Mouse (Mus musculus) spleen, adult 2 months (tissue): ENCODE measurements around the gene Traip. TPM values are rescaled to one million over a fixed set of nuclear protein-coding genes. Genes with fewer than 3 reads are reported as not detected.

Experiments
- DNase-seq, 2 experiments: peaks; one replicate each; pipeline versions ENCODE4 v3.0.0 to v3.0.0-alpha.2; 2012 to 2021; ENCODE audit warnings: low spot score in 2 of 2, low read depth in 1 of 2
- H3K27ac ChIP-seq: fragments of 200-500 bp; 2 replicates; pipeline ENCODE4 v1.5.1; 2012; ENCODE audit warnings: low read length, inconsistent platforms; ENCODE audit not compliant: insufficient read depth
- H3K27me3 ChIP-seq: fragments of 200-500 bp; 2 replicates; pipeline ENCODE4 v1.6.1; 2012; ENCODE audit warnings: mild to moderate bottlenecking, moderate library complexity, low read length, inconsistent platforms; ENCODE audit not compliant: control insufficient read depth, insufficient read depth
- H3K36me3 ChIP-seq: fragments of 200-500 bp; 2 replicates; pipeline ENCODE4 v1.6.1; 2012; ENCODE audit warnings: mild to moderate bottlenecking, low read length, inconsistent platforms; ENCODE audit not compliant: control insufficient read depth, insufficient read depth
- H3K4me1 ChIP-seq: fragments of 200-500 bp; 2 replicates; pipeline ENCODE4 v1.6.1; 2011; ENCODE audit warnings: inconsistent platforms; ENCODE audit not compliant: control insufficient read depth, insufficient read depth, insufficient read length
- H3K4me3 ChIP-seq: fragments of 200-500 bp; 2 replicates; pipeline ENCODE4 v1.5.1; 2011; ENCODE audit warnings: mild to moderate bottlenecking, inconsistent platforms; ENCODE audit not compliant: insufficient read depth, insufficient read length; ENCODE audit errors: extremely low read depth
- CTCF ChIP-seq: fragments of 200-500 bp; IDR thresholded peaks from 2 replicates; pipeline ENCODE4 v1.5.1; 2011; ENCODE audit warnings: mild to moderate bottlenecking, inconsistent platforms; ENCODE audit not compliant: insufficient read depth, insufficient read length, insufficient replicate concordance; ENCODE audit errors: extremely low read depth
- POLR2A ChIP-seq: fragments of 200-500 bp; IDR thresholded peaks from 2 replicates; pipeline ENCODE4 v1.6.1; 2011; ENCODE audit warnings: low read depth, low read length, inconsistent platforms
- WGBS: fragments of 180-500 bp; shearing (Covaris S2); methylation state at CpG from one replicate; pipeline ENCODE4 v1.1.7; 2018; 5-methylcytosine and 5-hydroxymethylcytosine counted together
- polyA plus RNA-seq: library from polyadenylated mRNA; depleted of rRNA; stranded (reverse); fragments of >200 nt; gene quantifications from 2 replicates; pipeline ENCODE4 v1.2.3, GENCODE M21; 2012; rRNA removed

Gene Traip
- 3.1 and 4.1 TPM in 2 replicates for polyA plus RNA-seq

DNA sequence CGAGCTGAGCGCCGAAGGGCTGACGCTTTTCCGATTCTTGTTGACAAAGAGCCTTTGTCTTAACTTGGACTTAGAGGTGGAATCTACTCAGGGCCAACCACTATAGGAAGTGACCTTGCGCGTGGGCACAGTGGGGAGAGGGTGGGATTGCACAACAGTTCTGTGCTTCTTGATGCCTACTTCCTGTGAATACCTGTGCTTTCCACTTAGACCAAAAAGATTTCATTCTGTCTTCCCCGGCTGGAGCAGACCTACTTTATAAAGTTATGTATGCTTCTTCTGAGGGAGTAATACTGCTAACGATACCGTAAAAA, at the start of gene Traip:
Gene Traip, plus strand, starts transcription at position 215 of the 314 bp plus-strand sequence.
- 76% methylated on average over 10 of the region's 10 CpGs for whole genome bisulfite sequencing

GRCm38 (mm10) chr9:107900840-107901626, 48.9 kb upstream of the Traip start:
- DNase-seq, result peak in 1 of 2 experiments; percentile 19
- H3K27ac ChIP-seq, result no peak overlapping the region
- H3K4me3 ChIP-seq, result no peak overlapping the region
- H3K27me3 ChIP-seq, result no peaks in the 10 kb centered on the region
- H3K36me3 ChIP-seq, result peaks cover 15% of the 10 kb centered on the region
- 45% methylated on average over 44 of the region's 44 CpGs for WGBS
- H3K4me1 ChIP-seq, result peaks cover 2% of the 10 kb centered on the region; the same call in 1 of the 2 replicates
- TF ChIP-seq POLR2A (no peak), CTCF (peak; percentile 31; the same call in 1 of the 2 replicates)

More for the DNA sequence above, at the start of gene Traip:
- Histone ChIP-seq H3K27me3 (no peaks in the 10 kb centered on the region), H3K36me3 (no peaks in the 10 kb centered on the region), H3K4me1 (no peaks in the 10 kb centered on the region; the same call in 1 of the 2 replicates), H3K4me3 (peak within 1 kb of the TSS; percentile 66), H3K27ac (peak within 1 kb of the TSS; percentile 14)
- TF ChIP-seq CTCF (no peak), POLR2A (no peak)
- DNase-seq, result no peak

GRCm38 (mm10) chr9:107901627-107901914, 48.4 kb upstream of the Traip start:
- peaks cover 2% of the 10 kb centered on the region; the same call in 1 of the 2 replicates for H3K4me1 ChIP-seq
- no peak for DNase-seq
- no peaks in the 10 kb centered on the region for H3K27me3 ChIP-seq
- 63% methylated on average over 17 of the region's 17 CpGs for WGBS
- TF ChIP-seq CTCF (no peak), POLR2A (no peak)
- H3K4me3 ChIP-seq, result no peak overlapping the region
- H3K27ac ChIP-seq, result no peak overlapping the region
- peaks cover 15% of the 10 kb centered on the region for H3K36me3 ChIP-seq

GRCm38 (mm10) chr9:107904726-107905125, 45.2 kb upstream of the Traip start:
- no peak overlapping the region for H3K27ac ChIP-seq
- H3K27me3 ChIP-seq, result no peaks in the 10 kb centered on the region
- peak; percentile 68 to 80 for DNase-seq
- TF ChIP-seq CTCF, result peak; percentile 91; the same call in 1 of the 2 replicates
- TF ChIP-seq POLR2A, result no peak
- H3K4me1 ChIP-seq, result peaks cover 2% of the 10 kb centered on the region; the same call in 1 of the 2 replicates
- H3K4me3 ChIP-seq, result no peak overlapping the region
- 5% methylated on average over 4 of the region's 4 CpGs for WGBS
- peaks cover 15% of the 10 kb centered on the region for H3K36me3 ChIP-seq

DNA sequence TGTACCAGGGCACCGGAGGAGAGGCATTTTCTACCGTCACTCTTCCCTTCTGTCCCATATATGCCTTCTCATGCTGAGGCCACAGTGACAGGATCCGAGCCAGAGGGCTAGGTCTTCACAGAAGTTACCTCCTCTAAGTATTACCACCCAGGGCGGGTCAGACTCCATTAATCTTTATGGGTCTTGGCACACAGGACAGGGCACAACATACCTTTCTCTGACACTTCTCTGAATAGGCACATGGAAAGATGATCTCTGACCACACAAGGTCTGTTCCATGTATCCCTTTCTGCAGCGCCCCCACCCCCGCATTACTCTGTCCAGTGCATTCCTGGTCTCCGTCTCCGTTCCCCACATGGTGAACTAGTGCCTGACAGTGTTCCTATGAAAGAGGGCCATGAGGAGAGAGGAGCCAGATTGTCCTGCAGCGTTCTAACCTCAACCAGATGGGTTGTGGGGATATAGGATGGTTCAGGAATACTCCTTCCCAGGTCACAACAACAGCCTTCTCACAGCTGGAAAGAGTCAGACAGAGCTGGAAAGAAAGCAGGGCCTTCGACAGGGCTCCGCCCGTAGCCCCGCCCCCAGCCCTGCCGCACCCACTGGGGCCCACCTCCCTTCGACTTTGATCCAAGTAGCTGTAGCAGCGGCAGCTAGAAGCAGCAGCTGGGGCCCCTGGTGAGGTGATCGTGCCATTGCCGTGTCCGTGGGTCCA, 43.5 kb upstream of the Traip start, which contains the start of gene Mst1r:
Gene Mst1r, plus strand, starts transcription at position 622 of the 715 bp plus-strand sequence.
- TF ChIP-seq CTCF, result no peak
- TF ChIP-seq POLR2A, result no peak
- H3K4me1 ChIP-seq, result no peaks in the 10 kb centered on the region
- H3K36me3 ChIP-seq, result peaks cover 6% of the 10 kb centered on the region; the same call in 1 of the 2 replicates
- H3K4me3 ChIP-seq, result no peak within 1 kb of the TSS
- WGBS, result 39% methylated on average over 19 of the region's 19 CpGs
- H3K27ac ChIP-seq, result no peak within 1 kb of the TSS
- no peaks in the 10 kb centered on the region for H3K27me3 ChIP-seq
- DNase-seq, result no peak

DNA sequence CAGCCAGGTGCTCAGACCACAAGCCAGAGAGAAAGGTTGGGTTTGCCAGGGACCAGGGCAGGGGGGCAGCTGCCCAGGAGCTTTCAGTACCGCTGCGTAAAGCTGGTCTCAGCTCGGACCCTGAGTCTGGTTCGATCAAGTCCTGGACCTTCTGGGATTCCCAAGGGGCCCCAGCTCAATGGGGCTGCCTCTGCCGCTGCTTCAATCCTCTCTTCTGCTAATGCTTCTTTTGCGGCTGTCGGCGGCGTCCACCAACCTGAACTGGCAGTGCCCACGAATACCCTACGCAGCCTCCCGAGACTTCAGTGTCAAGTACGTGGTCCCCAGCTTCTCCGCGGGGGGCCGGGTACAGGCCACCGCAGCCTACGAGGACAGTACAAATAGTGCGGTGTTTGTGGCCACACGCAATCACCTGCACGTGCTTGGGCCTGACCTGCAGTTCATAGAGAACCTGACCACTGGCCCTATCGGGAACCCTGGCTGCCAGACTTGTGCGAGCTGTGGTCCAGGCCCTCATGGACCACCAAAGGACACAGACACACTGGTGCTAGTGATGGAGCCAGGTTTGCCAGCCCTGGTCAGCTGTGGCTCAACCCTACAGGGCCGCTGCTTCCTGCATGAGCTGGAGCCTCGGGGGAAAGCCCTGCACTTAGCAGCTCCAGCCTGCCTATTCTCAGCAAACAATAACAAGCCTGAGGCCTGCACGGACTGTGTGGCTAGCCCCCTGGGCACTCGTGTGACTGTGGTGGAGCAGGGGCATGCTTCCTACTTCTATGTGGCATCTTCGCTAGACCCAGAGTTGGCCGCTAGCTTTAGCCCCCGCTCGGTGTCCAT, 42.8 kb upstream of the Traip start:
- Histone ChIP-seq H3K36me3 (peaks cover 2% of the 10 kb centered on the region; the same call in 1 of the 2 replicates), H3K27ac (no peak overlapping the region), H3K4me3 (no peak overlapping the region), H3K4me1 (no peaks in the 10 kb centered on the region), H3K27me3 (no peaks in the 10 kb centered on the region)
- WGBS, result 77% methylated on average over 31 of the region's 31 CpGs
- TF ChIP-seq POLR2A (no peak), CTCF (no peak)
- no peak for DNase-seq

- Histone ChIP-seq H3K27me3 (no peaks in the 10 kb centered on the region), H3K27ac (no peak overlapping the region), H3K4me1 (no peaks in the 10 kb centered on the region), H3K4me3 (no peak overlapping the region), H3K36me3 (peaks cover under 1% of the 10 kb centered on the region; the same call in 1 of the 2 replicates)
- no peak for TF ChIP-seq POLR2A
- WGBS, result 91% methylated on average over 14 of the region's 14 CpGs
- DNase-seq, result no peak
Measured at GRCm38 (mm10) chr9:107907801-107908120, 42.2 kb upstream of the Traip start.
